Mouse (Mus musculus) 416B (cell line): Measurements from ENCODE around the gene Apof.

Source experiments
- DNase-seq: peaks from one replicate; pipeline ENCODE4 v3.0.0; 2011; ENCODE audit warnings: low read depth

The Apof gene

DNA sequence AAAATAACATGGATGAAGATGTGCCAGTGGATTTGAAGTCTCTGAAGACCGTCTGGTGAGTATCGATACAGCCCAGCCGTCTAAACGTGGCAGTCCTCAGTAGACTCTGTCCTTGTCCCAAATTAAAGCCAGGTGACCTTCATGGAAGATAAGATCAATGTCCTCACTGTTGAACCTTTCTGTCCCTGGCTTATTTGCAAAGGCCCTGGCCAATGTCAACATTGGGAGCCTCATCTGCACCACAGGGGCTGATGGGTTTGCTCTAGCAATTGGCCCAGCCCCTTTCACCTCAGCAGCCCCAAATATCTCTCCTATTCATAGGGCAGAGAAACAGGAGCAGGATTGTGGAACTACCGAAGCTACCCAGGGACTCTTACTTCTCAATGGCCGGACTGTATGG, at the start of gene Apof:
TSS of gene Apof (plus strand) at position 301 of the 400 bp plus-strand sequence.
- no peak for DNase-seq

DNA sequence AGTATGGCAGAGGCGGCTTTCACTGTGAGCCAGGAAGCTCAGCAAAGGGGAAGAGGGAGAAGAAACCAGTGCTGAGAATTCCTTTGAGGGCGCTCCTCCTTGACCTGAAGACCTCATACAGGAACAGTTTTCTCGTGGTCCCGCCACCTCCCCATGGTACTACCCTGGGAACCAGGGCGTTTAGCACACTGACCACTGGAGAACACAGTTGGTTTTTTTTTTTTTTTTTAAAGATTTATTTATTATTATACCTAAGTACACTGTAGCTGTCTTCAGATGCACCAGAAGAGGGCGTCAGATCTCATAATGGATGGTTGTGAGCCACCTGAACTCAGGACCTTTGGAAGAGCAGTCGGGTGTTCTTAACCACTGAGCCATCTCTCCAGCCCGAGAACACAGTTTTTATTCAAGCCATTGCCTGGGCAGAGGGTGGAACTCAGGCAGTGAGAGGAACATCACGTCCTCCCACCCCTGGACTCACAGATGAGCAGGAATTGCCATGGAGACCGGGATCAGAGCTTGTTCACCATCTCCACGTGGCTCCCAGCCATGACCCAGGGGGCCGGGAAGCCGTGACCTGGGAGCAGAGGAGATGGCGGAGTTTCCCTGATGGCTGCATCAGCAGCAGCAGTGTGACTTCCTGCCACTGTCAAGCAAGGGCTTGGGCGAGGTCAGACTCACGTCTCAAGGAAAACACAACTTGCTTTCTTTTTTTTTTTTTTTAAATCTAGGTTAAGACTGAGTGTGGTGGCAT, 46.8 kb upstream of the Apof start:
- peak; percentile 26 for DNase-seq

DNA sequence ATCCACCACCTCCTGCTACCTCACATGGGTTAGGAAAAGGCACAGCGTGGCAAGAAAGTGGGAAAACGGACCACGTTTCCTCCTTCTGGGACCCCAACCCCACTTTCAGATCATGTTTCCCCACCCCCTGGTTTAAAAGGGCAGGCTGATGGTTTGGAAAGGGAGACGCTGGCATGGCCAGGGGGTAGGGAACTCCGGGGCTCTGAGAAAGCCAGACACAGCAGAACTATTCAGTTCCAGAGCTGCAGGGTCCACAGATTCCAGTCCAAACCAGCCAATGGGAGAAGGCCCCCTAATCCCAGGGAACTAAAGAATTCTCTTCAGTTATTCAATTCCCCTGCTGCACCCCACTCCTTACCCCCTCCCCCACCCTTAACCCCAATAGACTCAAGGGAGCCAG, 43.4 kb upstream of the Apof start:
- DNase-seq = no peak

DNA sequence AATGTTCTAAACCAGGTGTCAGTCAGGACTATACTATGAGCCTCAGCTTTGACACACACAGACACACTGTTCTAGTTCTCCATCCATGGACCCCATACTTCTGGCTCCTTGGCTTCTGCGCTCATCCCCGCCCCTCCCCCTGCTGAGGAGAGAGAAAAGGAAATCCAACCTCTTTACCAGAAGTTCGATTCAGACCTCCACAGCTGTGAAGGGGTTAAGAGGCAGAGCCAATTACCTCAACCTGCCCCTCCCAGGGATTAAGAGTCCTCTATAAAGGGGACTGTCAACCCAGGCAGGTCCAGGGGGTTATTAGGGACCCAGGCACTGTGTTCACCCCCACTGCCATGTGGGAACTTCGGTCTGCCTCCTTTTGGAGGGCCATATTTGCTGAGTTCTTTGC, 42.9 kb upstream of the Apof start, which contains the start of gene Mip:
TSS of gene Mip (plus strand) at position 301 of the 400 bp plus-strand sequence.
- DNase-seq = no peak

DNA sequence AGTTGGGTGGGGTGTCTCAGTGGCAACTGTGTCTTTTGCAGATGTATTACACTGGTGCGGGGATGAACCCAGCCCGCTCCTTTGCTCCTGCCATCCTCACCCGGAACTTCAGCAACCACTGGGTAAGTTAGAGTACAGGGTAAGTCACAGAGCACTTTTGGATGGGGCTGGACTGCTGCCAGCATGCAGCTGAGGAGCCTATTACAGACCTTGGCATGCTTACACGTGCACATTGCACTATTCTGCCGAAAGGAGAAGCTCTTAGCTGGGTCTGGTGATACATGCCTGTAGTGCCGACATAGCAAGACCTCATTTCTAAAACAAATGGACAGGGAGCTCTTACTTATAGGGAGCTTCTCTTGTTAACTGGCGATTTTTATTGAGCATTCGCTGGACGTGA, 40.9 kb upstream of the Apof start:
- DNase-seq = peak; percentile 15

DNA sequence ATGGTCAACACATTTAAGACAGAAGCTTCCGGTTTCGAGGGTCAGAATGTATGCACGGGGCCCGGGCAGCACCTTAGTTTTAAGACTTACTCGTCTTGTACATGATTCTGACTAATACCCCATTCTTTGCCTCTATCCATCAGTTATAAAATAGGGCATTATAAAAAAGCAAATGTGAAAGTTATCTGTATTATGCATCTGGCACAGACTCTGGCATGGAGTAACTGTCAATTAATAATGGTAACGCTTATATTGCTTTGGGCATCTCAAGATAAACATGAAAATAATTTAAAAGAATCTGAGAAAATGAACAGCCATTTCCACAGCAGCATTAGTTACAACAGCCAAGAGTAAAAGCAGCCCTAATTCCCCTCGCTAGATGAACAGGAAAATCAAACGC, 40.5 kb upstream of the Apof start:
- DNase-seq = no peak

DNA sequence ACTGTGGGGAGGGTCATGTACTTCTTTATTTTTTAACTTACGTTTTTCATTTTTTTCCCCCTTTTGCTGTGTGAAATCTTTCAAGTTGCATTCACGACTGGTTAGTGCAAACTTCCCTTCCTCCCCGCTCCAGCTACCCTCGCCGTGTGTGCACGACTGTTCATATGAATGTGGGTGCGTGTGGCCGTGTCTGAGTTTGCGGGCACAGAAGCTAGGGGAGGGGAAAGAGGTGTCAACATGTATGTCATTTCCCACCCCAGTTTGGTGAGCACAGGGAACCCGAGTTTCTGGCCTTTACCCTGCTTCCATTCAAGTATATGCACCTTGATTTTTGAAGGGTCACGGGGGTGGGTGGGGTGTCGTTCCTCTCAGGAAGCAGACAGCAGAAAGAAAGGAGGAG, 37.9 kb upstream of the Apof start:
- DNase-seq = no peak

DNA sequence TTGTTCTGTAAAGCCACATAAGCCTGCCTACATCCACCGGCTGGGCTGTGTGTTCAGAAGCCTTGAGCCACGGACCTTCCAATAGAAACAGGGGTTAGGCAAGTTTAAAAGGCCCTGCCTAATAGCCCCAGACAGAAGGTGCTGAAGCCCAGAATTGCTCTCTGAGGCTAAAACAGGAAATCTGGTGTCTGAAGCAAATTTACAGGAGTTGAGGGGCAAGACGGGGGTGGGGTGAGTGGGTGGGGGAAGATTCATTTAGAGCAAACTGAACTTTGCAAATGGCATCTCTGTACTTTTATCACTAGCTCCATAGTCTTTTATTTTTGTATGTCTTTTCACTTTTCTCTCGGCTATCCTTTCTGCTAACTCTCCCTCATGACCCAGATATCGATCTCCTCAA, 37.3 kb upstream of the Apof start:
- peak; percentile 74 for DNase-seq

DNA sequence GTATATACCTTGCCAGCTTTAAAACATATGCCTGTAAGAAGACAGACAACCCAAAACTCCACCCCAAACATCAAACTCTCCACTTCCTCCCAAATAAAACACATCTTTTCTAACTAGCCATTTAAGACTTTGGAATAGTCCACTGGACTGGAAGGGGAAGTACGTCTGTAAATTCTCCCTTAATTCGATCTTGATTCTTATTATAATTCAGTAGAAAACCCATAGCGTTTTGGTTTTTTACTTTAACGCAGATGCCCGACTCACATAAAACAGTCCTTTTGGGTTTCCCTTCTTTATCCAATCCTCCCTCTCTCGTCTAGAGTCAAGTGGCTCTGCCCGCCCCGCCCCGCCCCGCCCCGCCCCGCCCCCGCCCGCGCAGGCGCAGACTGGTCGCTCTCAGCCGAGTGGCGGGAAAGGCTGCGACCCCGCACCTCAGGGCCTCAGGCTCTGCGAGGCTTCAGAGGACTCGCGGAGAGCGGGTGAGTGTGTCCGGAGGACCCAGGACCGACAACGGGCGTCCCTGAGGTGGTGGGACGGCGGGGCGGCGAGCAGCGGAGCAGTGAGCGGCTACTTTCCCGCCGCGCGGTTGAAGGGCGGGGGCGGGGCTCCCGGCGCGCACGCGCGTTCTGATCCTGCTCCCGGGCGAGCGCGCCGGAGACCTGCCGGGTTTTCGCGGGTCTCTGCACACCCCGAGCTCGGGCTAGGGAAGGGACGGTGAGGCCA, 36.6 kb upstream of the Apof start, which contains the start of gene Timeless:
TSS of gene Timeless (plus strand) at position 369 of the 723 bp plus-strand sequence.
- DNase-seq = peak; percentile 93

DNA sequence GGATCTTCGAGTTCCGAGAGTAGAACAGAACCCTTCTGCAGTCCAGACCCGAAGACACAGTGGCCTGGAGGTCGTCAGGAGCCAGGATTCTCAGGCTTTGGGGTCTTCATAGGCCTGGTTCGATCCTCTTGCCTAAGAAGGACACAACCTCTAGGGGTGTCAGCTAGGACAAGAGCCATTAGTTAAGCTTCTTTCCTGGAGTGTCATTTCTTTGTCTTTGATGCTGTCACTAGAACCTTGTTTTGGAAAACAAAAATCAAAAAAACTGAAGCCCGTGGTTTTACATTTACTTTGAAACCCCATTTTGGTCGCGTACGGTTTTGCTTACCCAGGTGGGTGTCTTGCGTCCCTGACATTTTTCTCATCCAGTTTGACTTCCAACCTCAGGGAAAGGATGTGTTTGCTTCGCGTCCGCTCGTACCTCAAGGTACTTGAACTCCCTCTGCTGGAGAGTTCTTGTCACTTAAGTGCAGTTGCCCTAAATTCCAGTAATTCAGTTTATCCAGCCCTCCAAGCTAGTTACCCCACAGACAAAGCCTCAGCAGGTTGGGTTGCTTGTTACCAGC, 36.0 kb upstream of the Apof start:
- peak; percentile 94 for DNase-seq

DNA sequence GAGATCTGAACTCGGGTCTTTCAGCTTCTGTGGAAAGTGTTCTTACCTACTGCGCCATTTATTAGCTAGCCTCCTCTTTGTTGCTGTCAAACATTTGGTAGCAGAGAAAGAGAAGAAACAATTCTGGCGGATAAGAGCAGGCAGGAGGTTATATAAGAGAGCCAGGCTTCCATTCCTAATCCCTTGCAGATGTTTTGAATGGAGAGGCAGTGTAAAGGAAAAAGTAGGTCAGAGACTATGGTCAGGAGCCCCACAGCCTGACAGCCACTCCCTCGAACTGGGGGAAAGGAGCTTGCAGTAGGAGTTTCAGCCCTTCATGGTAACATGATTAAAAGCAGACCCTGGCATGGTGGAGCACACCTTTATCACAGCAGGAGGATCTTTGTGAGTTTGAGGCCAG, 32.1 kb upstream of the Apof start:
- no peak for DNase-seq

DNA sequence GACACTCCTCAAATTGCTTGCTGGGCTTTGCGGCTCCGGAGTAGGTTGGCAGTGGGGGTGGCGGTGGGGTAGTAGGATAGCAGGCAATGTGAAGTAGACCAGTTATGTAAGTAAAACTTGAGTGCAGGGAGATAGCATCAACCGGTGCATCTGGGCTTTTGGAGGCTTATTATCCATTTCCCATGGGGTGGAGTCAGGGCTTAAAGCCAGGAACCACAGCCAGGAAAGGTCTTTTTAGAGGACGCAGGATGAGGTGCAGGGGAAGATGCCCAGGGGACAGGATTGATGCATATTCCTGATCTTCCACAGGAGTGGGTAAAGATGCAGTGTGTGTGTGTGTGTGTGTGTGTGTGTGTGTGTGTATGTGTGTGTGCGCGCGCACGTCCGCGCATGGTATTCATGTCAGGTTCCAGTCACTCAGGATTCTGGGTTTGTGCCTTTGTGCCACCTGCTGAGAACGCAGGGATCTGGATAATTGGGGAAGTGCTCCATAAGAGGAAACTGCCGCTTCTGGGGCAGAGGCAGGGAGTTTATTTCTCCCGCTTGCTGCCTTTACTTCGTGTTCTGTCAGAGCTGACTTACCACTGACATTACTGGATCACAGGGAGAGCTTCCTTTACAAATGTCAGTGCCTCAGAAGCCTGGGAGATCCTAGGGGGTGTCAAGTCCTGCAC, 30.5 kb upstream of the Apof start:
- peak; percentile 33 for DNase-seq

DNA sequence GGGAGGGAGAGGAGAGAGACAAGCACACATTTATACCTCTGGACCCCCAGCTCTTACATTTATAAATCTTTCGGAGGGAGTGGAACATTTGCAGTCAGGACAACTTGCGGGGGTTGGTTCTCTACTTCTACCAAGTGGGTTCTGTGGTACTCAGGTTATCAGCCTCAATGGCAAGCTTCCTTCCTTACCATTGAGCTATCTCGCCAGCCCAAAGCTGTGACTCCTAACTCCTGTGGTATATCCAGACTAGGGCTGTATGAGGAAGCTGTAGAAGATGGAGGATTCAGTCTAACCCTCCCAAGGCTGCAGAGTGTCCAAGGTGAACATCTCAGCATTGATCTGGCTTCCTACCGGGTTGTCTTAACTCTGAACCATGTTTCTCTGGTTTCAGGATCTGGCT, 29.3 kb upstream of the Apof start:
- DNase-seq = peak; percentile 24

DNA sequence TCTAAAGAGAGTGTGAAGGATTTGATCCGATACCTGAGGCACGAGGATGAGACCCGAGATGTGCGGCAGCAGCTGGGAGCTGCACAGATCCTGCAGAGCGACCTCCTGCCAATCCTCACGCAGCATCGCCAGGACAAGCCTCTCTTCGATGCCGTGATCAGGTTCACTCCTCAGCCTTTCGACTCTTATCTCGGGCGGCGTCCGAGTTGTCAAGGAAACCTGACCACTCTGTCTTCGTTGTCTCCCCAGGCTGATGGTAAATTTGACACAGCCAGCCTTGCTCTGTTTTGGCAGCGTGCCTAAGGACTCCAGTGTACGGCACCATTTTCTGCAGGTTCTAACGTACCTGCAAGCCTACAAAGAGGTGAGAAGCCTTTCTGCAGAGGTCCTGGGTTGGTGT, 28.3 kb upstream of the Apof start:
- no peak for DNase-seq

DNA sequence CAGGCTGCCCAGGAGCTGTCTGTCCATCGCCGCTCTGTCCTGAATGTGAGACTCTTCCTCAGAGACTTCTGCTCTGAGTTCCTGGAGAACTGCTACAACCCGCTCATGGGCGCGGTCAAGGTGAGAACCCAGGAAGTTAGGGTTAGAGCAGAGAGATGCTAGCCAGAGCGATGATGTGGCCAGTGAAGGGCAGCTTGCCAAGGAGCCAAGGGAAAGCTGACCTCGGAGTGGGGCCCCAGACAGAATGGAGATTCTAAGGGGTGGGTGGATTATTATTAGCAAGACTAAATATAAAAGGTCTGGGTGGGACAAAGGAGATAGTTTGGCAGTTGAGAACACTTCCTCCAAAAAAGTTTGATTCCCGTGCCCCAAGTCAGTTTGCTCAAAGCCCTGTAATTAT, 25.2 kb upstream of the Apof start:
- DNase-seq = no peak

DNA sequence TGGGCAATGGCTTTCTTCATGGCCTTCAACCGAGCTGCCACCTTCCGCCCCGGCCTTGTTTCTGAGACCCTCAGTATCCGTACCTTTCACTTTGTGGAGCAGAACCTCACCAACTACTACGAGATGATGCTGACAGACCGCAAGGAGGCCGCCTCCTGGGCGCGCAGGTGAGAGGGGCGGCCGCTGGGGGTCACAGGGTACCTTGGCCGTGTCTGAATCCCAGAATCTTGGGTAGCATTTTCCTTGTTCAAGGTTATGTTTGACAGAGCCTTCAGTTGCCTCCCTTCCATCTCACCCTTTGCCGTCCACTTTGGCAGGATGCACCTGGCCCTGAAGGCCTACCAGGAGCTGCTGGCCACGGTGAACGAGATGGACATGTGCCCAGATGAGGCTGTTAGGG, 24.4 kb upstream of the Apof start:
- no peak for DNase-seq

DNA sequence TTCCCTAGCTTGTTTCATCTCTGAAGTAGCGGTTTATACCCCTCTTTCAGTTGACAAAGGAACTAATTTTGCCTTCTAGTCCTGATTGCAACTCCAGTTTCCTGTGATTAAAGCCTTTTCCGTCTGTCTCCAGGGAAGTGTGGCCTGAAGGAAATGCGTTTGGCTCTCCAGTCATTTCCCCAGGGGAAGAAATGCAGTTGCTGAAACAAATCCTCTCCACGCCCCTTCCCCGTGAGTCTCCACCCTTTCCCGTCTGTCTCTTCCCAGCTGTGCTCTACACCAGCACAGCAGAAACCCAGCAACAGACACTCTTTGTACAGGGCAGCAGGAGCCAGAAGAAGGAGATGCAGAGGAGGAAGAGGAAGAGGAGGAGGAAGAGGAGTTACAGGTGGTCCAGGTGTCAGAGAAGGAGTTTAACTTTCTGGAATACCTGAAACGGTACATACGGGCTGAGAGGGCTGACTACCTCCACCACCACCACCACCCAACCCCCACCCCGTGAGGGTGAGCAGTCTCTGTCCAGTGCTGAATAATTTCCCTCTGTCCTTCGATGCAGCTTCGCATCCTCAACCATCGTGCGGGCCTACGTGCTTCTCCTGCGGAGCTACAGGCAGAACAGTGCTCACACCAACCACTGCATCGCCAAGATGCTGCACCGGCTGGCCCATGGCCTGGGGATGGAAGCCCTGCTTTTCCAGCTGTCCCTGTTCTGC, 21.3 kb upstream of the Apof start:
- no peak for DNase-seq

DNA sequence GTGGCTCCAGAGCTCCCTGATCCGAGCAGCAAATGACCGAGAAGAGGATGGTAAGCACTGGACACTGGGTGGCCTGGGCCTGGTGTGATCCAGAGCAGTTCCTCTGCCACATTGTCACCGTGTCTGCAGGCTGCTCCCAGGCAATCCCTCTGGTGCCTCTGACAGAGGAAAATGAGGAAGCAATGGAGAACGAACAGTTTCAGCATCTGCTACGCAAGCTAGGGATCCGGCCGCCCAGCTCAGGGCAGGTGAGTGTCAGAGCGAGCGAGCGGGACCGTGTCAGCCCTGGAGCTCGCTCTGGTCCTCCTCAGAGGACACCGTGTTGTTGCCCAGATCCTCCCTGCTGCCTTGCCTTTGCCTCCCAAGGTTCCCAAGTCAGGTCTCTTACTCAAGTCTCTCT, 17.9 kb upstream of the Apof start:
- DNase-seq = no peak

DNA sequence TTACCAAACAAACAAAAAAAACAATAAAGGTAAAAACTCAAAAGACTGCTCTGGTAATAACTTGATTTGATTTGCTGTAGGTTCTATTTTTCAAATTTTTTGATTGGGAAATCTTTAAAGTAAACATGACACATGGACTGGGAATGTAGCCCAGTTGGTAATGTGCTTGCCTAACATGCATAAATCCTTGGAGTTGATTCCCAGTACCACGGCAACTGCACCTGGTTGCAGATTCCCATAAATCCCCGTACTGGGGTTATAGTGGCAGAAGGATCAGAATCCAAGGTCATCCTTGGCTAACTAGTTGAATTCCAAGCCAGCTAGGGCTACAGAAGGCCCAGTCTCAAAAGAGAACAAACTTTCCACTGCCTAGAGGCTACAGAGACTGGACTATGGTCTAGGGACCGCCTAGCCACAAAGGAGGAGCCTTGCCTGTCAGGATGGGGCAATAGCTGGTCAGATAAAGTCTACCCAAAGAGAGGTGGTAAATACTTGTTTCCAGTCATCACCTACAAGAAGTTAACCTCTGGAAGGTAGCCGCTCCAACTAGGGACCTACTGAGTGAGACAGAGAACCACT, 14.7 kb upstream of the Apof start, which contains the start of gene Apon:
TSS of gene Apon (plus strand) at position 420 of the 579 bp plus-strand sequence.
- no peak for DNase-seq

DNA sequence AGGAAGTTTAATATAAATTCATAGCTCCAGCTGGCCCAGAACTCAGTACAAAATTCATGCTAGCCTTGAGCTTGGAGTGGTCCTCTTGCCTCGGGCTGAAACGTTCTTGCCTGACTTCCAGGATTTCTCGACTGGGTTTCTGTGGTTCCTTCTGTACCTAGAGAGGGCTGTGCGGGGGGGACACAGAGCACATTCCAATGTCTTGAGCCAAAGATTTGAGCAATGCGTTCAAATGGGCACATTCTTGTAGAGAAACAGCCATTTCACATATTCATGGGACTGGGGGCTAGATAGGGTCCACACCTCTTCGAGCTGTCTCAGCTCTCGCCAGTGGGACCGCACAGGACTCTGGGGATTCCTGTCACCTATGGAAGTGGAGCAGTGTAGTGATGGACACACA, 12.5 kb upstream of the Apof start:
- DNase-seq = no peak

DNA sequence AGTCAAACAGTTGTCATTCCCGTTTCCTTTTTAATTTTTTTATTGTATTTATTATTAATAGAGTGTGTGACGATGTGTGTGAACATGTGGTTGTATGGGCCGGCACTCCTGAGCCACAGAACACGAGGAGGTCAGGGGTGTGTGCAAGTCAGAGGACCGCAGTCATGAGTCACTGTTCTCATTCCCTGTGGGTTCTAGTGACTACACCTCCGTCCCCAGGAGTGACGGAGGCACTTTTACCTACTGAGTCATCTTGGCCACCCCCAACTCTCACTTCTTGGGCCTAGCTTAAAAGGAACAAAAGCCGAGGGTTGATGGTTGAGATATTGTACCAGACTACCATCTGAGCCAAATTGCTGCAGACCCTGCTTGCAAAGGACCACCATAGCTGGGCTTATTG, 12.1 kb upstream of the Apof start:
- DNase-seq = peak; percentile 90

DNA sequence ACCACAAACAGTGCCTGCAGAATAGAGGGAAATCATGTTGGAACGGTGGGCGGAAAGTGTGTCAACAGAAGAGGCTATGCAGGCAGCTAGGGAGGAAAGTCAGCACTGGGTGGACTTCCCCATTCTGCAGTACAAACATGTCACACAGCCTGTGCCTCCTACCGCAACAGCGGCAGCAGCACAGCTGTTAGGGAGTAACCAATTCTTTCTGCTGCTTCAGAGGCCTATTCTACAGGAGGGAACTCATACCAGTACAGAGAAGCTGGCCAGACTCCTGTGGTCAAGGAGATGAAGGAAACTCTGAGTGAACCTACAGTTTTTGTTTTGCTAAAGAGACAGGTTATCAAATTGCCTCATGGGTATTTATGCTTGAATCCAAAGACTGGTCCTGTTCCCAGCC, 9.5 kb upstream of the Apof start:
- DNase-seq = peak; percentile 74
